Mouse (Mus musculus): ENCODE results near the gene Slc12a6. TPM values are rescaled to one million over a fixed set of nuclear protein-coding genes. Genes with fewer than 3 reads are reported as not detected.
"Not testable (repeated sequence)": the region's sequence is repeated elsewhere in the genome, so short reads cannot be mapped to it uniquely, and the experiment has no call there.

Gene Slc12a6
- polyA plus RNA-seq, 1 experiment from 2014 or later = 14.4 TPM

- ATAC-seq (ENCODE audit: low FRiP score) (no peak), DNase-seq (ENCODE audit: low spot score, missing footprints) (no peak)
- no peak overlapping the region for H3K4me2 ChIP-seq
- H3K4me1 ChIP-seq (ENCODE audit: control insufficient read depth, insufficient read depth, low read length) = no peaks in the 10 kb centered on the region
- H3K27me3 ChIP-seq (ENCODE audit: control insufficient read depth, insufficient read depth, low read length) = no peaks in the 10 kb centered on the region
- 80% methylated on average over 2 of the region's 2 CpGs for WGBS
- no peak overlapping the region for H3K27ac ChIP-seq (ENCODE audit: low read depth, low read length)
- H3K4me3 ChIP-seq (ENCODE audit: low read depth, low read length) = no peak overlapping the region
- H3K9ac ChIP-seq (ENCODE audit: low read length) = no peak overlapping the region
- H3K9me3 ChIP-seq (ENCODE audit: control insufficient read depth, low read length) = no peaks in the 10 kb centered on the region
- H3K36me3 ChIP-seq (ENCODE audit: control insufficient read depth, insufficient read depth, low read length) = no peaks in the 10 kb centered on the region
These were observed 7.3 kb downstream of the Slc12a6 start for GRCm38 (mm10) chr2:112272909-112273308.

- Histone ChIP-seq H3K9ac (ENCODE audit: low read length) (no peak overlapping the region), H3K27me3 (ENCODE audit: control insufficient read depth, insufficient read depth, low read length) (no peaks in the 10 kb centered on the region), H3K4me2 (no peak overlapping the region), H3K4me3 (ENCODE audit: low read depth, low read length) (no peak overlapping the region), H3K27ac (ENCODE audit: low read depth, low read length) (no peak overlapping the region), H3K4me1 (ENCODE audit: control insufficient read depth, insufficient read depth, low read length) (no peaks in the 10 kb centered on the region), H3K36me3 (ENCODE audit: control insufficient read depth, insufficient read depth, low read length) (no peaks in the 10 kb centered on the region), H3K9me3 (ENCODE audit: control insufficient read depth, low read length) (no peaks in the 10 kb centered on the region)
- WGBS = 91% methylated on average over 6 of the region's 6 CpGs
- ATAC-seq (ENCODE audit: low FRiP score) (no peak), DNase-seq (ENCODE audit: low spot score, missing footprints) (no peak)
These were observed 7.8 kb downstream of the Slc12a6 start for GRCm38 (mm10) chr2:112273474-112273873.

GRCm38 (mm10) chr2:112276870-112277269, 11.2 kb downstream of the Slc12a6 start:
- Histone ChIP-seq H3K4me1 (ENCODE audit: control insufficient read depth, insufficient read depth, low read length) (no peaks in the 10 kb centered on the region), H3K4me2 (no peak overlapping the region), H3K27me3 (ENCODE audit: control insufficient read depth, insufficient read depth, low read length) (no peaks in the 10 kb centered on the region), H3K9me3 (ENCODE audit: control insufficient read depth, low read length) (no peaks in the 10 kb centered on the region), H3K36me3 (ENCODE audit: control insufficient read depth, insufficient read depth, low read length) (no peaks in the 10 kb centered on the region), H3K4me3 (ENCODE audit: low read depth, low read length) (no peak overlapping the region), H3K9ac (ENCODE audit: low read length) (no peak overlapping the region), H3K27ac (ENCODE audit: low read depth, low read length) (no peak overlapping the region)
- WGBS = 95% methylated on average over 3 of the region's 3 CpGs
- ATAC-seq (ENCODE audit: low FRiP score) = no peak
- DNase-seq (ENCODE audit: low spot score, missing footprints) = no peak

GRCm38 (mm10) chr2:112282846-112283245, 17.2 kb downstream of the Slc12a6 start:
- Histone ChIP-seq H3K27ac (ENCODE audit: low read depth, low read length) (no peak overlapping the region), H3K4me3 (ENCODE audit: low read depth, low read length) (no peak overlapping the region), H3K27me3 (ENCODE audit: control insufficient read depth, insufficient read depth, low read length) (no peaks in the 10 kb centered on the region), H3K36me3 (ENCODE audit: control insufficient read depth, insufficient read depth, low read length) (no peaks in the 10 kb centered on the region), H3K9ac (ENCODE audit: low read length) (no peak overlapping the region), H3K9me3 (ENCODE audit: control insufficient read depth, low read length) (no peaks in the 10 kb centered on the region), H3K4me1 (ENCODE audit: control insufficient read depth, insufficient read depth, low read length) (no peaks in the 10 kb centered on the region), H3K4me2 (no peak overlapping the region)
- no peak for DNase-seq (ENCODE audit: low spot score, missing footprints)
- 97% methylated on average over 1 of the region's 1 CpGs for WGBS
- ATAC-seq (ENCODE audit: low FRiP score) = no peak

- Histone ChIP-seq H3K4me3 (ENCODE audit: low read depth, low read length) (peak overlapping the region; percentile 38), H3K27me3 (ENCODE audit: control insufficient read depth, insufficient read depth, low read length) (no peaks in the 10 kb centered on the region), H3K27ac (ENCODE audit: low read depth, low read length) (no peak overlapping the region), H3K9me3 (ENCODE audit: control insufficient read depth, low read length) (no peaks in the 10 kb centered on the region), H3K4me2 (peak overlapping the region; percentile 79), H3K9ac (ENCODE audit: low read length) (peak overlapping the region; percentile 71), H3K4me1 (ENCODE audit: control insufficient read depth, insufficient read depth, low read length) (no peaks in the 10 kb centered on the region), H3K36me3 (ENCODE audit: control insufficient read depth, insufficient read depth, low read length) (no peaks in the 10 kb centered on the region)
- under 1% methylated on average over 21 of the region's 21 CpGs for WGBS
- ATAC-seq (ENCODE audit: low FRiP score) = peak; percentile 94
- DNase-seq (ENCODE audit: low spot score, missing footprints) = peak; percentile 94
These were observed 18.9 kb downstream of the Slc12a6 start for GRCm38 (mm10) chr2:112284363-112285030.

- 65% methylated on average over 6 of the region's 6 CpGs for WGBS
- no peak overlapping the region for H3K27ac ChIP-seq (ENCODE audit: low read depth, low read length)
These were observed 19.4 kb downstream of the Slc12a6 start for GRCm38 (mm10) chr2:112285031-112285390.

GRCm38 (mm10) chr2:112286062-112286461, 20.4 kb downstream of the Slc12a6 start:
- H3K4me2 ChIP-seq; H3K27me3 ChIP-seq (ENCODE audit: control insufficient read depth, insufficient read depth, low read length); DNase-seq (ENCODE audit: low spot score, missing footprints); H3K9me3 ChIP-seq (ENCODE audit: control insufficient read depth, low read length); H3K4me3 ChIP-seq (ENCODE audit: low read depth, low read length); ATAC-seq (ENCODE audit: low FRiP score); H3K9ac ChIP-seq (ENCODE audit: low read length); H3K4me1 ChIP-seq (ENCODE audit: control insufficient read depth, insufficient read depth, low read length); H3K36me3 ChIP-seq (ENCODE audit: control insufficient read depth, insufficient read depth, low read length); H3K27ac ChIP-seq (ENCODE audit: low read depth, low read length): not testable (repeated sequence)
- WGBS = 91% methylated on average over 1 of the region's 1 CpGs

More at GRCm38 (mm10) chr2:112285031-112285390, 19.4 kb downstream of the Slc12a6 start:
- Histone ChIP-seq H3K4me1 (ENCODE audit: control insufficient read depth, insufficient read depth, low read length) (no peaks in the 10 kb centered on the region), H3K9me3 (ENCODE audit: control insufficient read depth, low read length) (no peaks in the 10 kb centered on the region), H3K27me3 (ENCODE audit: control insufficient read depth, insufficient read depth, low read length) (no peaks in the 10 kb centered on the region), H3K4me2 (peak overlapping the region; percentile 79), H3K4me3 (ENCODE audit: low read depth, low read length) (peak overlapping the region; percentile 38), H3K36me3 (ENCODE audit: control insufficient read depth, insufficient read depth, low read length) (no peaks in the 10 kb centered on the region), H3K9ac (ENCODE audit: low read length) (peak overlapping the region; percentile 71; the same call in 1 of the 2 replicates)
- ATAC-seq (ENCODE audit: low FRiP score) (no peak), DNase-seq (ENCODE audit: low spot score, missing footprints) (no peak)

GRCm38 (mm10) chr2:112287059-112287458, 21.4 kb downstream of the Slc12a6 start:
- Histone ChIP-seq H3K27me3 (ENCODE audit: control insufficient read depth, insufficient read depth, low read length) (no peaks in the 10 kb centered on the region), H3K9ac (ENCODE audit: low read length) (no peak overlapping the region), H3K36me3 (ENCODE audit: control insufficient read depth, insufficient read depth, low read length) (no peaks in the 10 kb centered on the region), H3K9me3 (ENCODE audit: control insufficient read depth, low read length) (no peaks in the 10 kb centered on the region), H3K27ac (ENCODE audit: low read depth, low read length) (no peak overlapping the region), H3K4me2 (no peak overlapping the region), H3K4me3 (ENCODE audit: low read depth, low read length) (no peak overlapping the region), H3K4me1 (ENCODE audit: control insufficient read depth, insufficient read depth, low read length) (no peaks in the 10 kb centered on the region)
- 63% methylated on average over 4 of the region's 4 CpGs for WGBS
- DNase-seq (ENCODE audit: low spot score, missing footprints) (no peak), ATAC-seq (ENCODE audit: low FRiP score) (no peak)

- no peak overlapping the region for H3K4me2 ChIP-seq
- H3K27ac ChIP-seq (ENCODE audit: low read depth, low read length) = no peak overlapping the region
- no peak for DNase-seq (ENCODE audit: low spot score, missing footprints)
- no peaks in the 10 kb centered on the region for H3K36me3 ChIP-seq (ENCODE audit: control insufficient read depth, insufficient read depth, low read length)
- H3K9ac ChIP-seq (ENCODE audit: low read length) = no peak overlapping the region
- no peaks in the 10 kb centered on the region for H3K4me1 ChIP-seq (ENCODE audit: control insufficient read depth, insufficient read depth, low read length)
- H3K27me3 ChIP-seq (ENCODE audit: control insufficient read depth, insufficient read depth, low read length) = no peaks in the 10 kb centered on the region
- no peak overlapping the region for H3K4me3 ChIP-seq (ENCODE audit: low read depth, low read length)
- no peaks in the 10 kb centered on the region for H3K9me3 ChIP-seq (ENCODE audit: control insufficient read depth, low read length)
- no peak for ATAC-seq (ENCODE audit: low FRiP score)
- 92% methylated on average over 3 of the region's 3 CpGs for WGBS
These were observed 23.9 kb downstream of the Slc12a6 start for GRCm38 (mm10) chr2:112289507-112289906.

All from midbrain, embryonic 11.5 days (tissue).